Mouse (Mus musculus): ENCODE measurements around the gene Mgat5. TPM values are rescaled to one million over a fixed set of nuclear protein-coding genes. Genes with fewer than 3 reads are reported as not detected.

Gene Mgat5
- polyA plus RNA-seq, 1 experiment from 2014 or later, result 13.1 TPM

DNA sequence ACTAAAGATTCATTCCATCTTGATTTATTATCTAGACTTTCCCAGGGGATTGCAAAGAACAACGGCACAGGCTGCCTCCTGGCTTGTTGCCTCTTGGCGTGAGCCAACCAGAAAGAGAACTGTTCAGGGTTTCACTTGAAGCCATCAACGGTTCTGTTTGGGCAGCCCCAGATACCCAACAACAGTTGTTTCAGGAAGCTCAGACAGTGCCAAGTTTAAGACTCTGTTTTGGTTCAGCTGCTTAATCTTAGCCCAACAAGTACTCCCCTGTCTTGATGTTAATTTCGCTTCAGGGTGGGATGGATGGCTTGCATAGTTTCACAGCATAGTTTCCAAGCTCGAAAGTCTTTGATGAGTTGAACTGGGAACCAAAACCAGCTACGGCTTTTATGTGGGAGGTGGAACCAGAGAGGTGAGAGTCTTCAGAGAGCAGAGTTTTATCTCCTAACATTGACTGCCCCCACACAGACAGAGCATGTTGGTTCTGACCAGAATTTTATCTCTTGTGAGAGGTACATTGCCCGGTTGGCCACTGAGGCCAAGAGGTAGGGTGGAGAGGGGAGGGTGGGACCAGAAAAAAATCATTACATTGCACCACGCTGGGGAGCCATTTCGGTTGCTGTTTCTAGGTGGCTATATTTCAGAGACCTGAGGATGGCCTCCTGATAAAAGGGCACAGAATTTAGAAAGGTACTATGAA lies 144.0 kb downstream of the Mgat5 start:
- Histone ChIP-seq H3K4me1 (ENCODE audit: control insufficient read depth, insufficient read depth, low read depth, low read length) (no peaks in the 10 kb centered on the region; the same call in none of the 2 replicates), H3K4me3 (ENCODE audit: low read length) (no peak overlapping the region), H3K36me3 (ENCODE audit: control insufficient read depth, insufficient read depth, low read length) (no peaks in the 10 kb centered on the region), H3K4me2 (ENCODE audit: low read length) (no peak overlapping the region), H3K27ac (ENCODE audit: low read depth, low read length) (peak overlapping the region; percentile 26; the same call in 1 of the 2 replicates), H3K9ac (ENCODE audit: low read depth, low read length) (no peak overlapping the region), H3K27me3 (replicated peaks; ENCODE audit: control insufficient read depth, insufficient read depth, low read length) (no peaks in the 10 kb centered on the region), H3K9me3 (ENCODE audit: control insufficient read depth, low read length) (no peaks in the 10 kb centered on the region)
- ATAC-seq, result peak; percentile 82
- WGBS, result 65% methylated on average over 9 of the region's 9 CpGs

DNA sequence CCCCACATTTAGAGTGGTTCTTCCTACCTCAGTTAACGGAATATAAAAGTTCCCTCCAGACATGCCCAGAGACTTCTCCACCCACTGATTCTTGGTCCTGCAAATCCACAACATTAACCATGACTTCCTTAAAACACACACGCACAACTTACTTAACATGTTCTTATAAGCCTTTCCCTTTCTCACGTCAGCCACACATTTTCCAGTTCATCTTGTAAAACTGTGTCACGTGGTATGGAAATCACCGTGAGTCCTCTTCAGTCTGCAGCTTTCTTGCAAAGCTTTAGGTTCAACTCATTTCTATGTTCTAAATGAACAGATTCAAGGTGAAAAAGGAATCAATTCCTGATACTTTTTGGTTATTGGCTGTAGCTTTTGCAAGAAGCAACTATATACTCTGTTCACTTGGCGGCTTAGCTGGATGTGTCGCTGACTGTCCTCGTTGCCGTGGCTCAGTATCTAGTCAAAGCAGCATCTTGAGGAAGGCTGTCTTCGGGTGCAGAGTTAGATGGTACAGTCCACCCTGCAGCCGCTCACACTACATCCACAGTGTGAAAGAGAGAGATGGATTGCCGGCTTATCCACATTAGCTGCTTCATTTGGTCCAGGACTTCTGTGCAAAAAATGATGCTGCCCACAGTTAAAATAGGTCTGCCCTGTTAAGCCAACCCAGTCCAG lies 146.7 kb downstream of the Mgat5 start:
- no peak overlapping the region for H3K9ac ChIP-seq (ENCODE audit: low read depth, low read length)
- no peak overlapping the region for H3K27ac ChIP-seq (ENCODE audit: low read depth, low read length)
- no peak overlapping the region for H3K4me2 ChIP-seq (ENCODE audit: low read length)
- H3K4me1 ChIP-seq (ENCODE audit: control insufficient read depth, insufficient read depth, low read depth, low read length), result no peaks in the 10 kb centered on the region; the same call in none of the 2 replicates
- no peaks in the 10 kb centered on the region for H3K9me3 ChIP-seq (ENCODE audit: control insufficient read depth, low read length)
- WGBS, result 89% methylated on average over 12 of the region's 12 CpGs
- ATAC-seq, result no peak
- H3K27me3 ChIP-seq (replicated peaks; ENCODE audit: control insufficient read depth, insufficient read depth, low read length), result no peaks in the 10 kb centered on the region
- H3K36me3 ChIP-seq (ENCODE audit: control insufficient read depth, insufficient read depth, low read length), result no peaks in the 10 kb centered on the region
- H3K4me3 ChIP-seq (ENCODE audit: low read length), result no peak overlapping the region

DNA sequence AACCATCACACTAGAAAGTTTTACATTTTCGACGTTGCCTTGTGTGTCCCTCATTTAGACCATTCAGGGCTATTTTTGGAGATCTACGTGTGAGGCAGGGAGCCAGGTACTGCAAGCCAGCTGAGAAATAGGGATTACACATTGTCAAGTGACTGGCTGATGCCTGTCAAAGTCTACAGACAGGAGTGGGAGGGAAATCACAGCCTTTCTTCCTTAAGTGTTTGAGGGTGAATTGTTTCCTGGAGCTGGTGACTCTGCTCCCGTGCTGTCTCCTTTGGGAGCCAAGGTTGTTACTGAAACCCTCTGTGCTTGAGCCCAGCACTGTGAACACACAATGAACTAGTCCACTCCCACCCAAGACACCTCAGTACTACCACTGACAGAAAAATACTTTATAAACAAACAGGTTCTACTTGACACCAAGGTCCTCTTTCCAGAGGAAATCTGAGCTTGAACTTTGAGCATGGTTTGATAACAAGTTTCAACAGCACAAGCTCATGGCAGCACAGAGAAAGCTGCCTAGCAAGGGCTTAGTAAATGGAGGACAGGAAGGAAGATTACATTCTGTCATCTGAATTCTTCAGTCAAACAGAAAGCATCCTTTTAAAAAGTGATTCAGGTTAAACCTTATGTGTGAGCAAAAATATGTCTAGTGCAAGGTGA lies 147.4 kb downstream of the Mgat5 start:
- Histone ChIP-seq H3K4me3 (ENCODE audit: low read length) (no peak overlapping the region), H3K4me1 (ENCODE audit: control insufficient read depth, insufficient read depth, low read depth, low read length) (no peaks in the 10 kb centered on the region; the same call in none of the 2 replicates), H3K9ac (ENCODE audit: low read depth, low read length) (no peak overlapping the region), H3K27me3 (replicated peaks; ENCODE audit: control insufficient read depth, insufficient read depth, low read length) (no peaks in the 10 kb centered on the region), H3K36me3 (ENCODE audit: control insufficient read depth, insufficient read depth, low read length) (no peaks in the 10 kb centered on the region), H3K27ac (ENCODE audit: low read depth, low read length) (no peak overlapping the region), H3K9me3 (ENCODE audit: control insufficient read depth, low read length) (no peaks in the 10 kb centered on the region), H3K4me2 (ENCODE audit: low read length) (no peak overlapping the region)
- WGBS, result 81% methylated on average over 4 of the region's 4 CpGs
- ATAC-seq, result no peak

DNA sequence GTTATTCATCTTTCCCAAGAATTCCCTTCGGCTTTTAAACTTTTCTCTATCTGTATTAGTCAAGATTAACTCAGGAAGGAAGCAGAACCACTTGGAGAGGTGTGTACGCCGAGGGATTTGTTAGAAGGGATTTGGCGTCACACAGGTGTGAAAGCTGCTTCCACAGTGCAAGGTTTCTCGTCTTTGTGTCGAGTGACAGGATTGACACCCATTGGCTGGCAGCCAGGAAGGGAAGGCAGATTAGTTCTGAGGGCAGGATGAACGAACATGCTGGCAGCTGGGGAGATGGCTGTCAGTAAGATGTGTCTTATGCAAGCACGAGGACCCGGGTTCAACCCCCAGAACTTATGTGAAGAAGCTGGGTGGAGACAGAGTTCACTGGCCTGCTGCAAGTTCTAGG lies 148.6 kb downstream of the Mgat5 start:
- Histone ChIP-seq H3K4me3 (ENCODE audit: low read length) (no peak overlapping the region), H3K4me2 (ENCODE audit: low read length) (no peak overlapping the region), H3K9me3 (ENCODE audit: control insufficient read depth, low read length) (no peaks in the 10 kb centered on the region), H3K4me1 (ENCODE audit: control insufficient read depth, insufficient read depth, low read depth, low read length) (no peaks in the 10 kb centered on the region; the same call in 1 of the 2 replicates), H3K27me3 (replicated peaks; ENCODE audit: control insufficient read depth, insufficient read depth, low read length) (no peaks in the 10 kb centered on the region), H3K36me3 (ENCODE audit: control insufficient read depth, insufficient read depth, low read length) (no peaks in the 10 kb centered on the region), H3K27ac (ENCODE audit: low read depth, low read length) (no peak overlapping the region), H3K9ac (ENCODE audit: low read depth, low read length) (no peak overlapping the region)
- no peak for ATAC-seq
- WGBS, result 58% methylated on average over 9 of the region's 9 CpGs

DNA sequence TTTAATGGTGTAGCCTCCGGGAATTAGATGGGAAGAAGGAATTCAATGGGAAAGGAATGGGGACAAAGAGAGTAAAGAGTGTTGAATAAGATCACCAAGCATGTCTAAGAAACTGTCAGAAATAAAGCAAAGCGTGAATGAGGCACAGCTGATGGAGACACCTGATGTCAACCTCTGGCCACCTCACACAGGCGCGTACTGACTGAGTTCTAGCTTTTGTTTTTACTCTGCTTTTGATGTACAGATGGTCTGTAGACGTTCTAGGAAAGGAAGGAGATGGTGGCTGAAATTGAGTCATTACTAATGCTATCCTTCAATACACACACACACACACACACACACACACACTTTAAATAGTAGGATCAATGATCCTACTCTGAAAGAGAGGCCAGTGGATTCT lies 149.3 kb downstream of the Mgat5 start:
- H3K27ac ChIP-seq (ENCODE audit: low read depth, low read length), result no peak overlapping the region
- H3K9ac ChIP-seq (ENCODE audit: low read depth, low read length), result no peak overlapping the region
- H3K4me1 ChIP-seq (ENCODE audit: control insufficient read depth, insufficient read depth, low read depth, low read length), result no peaks in the 10 kb centered on the region
- H3K36me3 ChIP-seq (ENCODE audit: control insufficient read depth, insufficient read depth, low read length), result no peaks in the 10 kb centered on the region
- no peaks in the 10 kb centered on the region for H3K9me3 ChIP-seq (ENCODE audit: control insufficient read depth, low read length)
- H3K4me2 ChIP-seq (ENCODE audit: low read length), result no peak overlapping the region
- WGBS, result 78% methylated on average over 5 of the region's 5 CpGs
- H3K4me3 ChIP-seq (ENCODE audit: low read length), result no peak overlapping the region
- no peaks in the 10 kb centered on the region for H3K27me3 ChIP-seq (replicated peaks; ENCODE audit: control insufficient read depth, insufficient read depth, low read length)
- no peak for ATAC-seq

DNA sequence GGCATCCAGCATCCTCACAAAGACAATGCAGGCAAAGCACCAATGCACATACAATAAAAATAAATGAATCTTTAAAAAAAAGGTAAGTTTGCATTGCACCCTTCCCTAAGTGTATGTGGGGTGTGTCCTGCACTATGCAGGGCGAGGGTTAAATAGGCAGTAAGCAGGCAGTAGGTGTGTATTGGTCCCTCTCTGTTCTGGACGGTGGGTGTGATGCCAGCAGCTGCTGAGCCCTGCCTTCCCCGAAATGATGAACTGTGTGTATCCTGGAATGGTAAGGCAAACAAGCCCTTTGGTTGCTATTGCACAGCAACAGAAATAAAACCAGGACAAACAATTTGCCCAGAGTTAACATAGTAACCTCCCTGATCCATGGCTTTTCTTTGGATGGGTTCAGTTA lies 150.2 kb downstream of the Mgat5 start:
- Histone ChIP-seq H3K9me3 (ENCODE audit: control insufficient read depth, low read length) (no peaks in the 10 kb centered on the region), H3K27me3 (replicated peaks; ENCODE audit: control insufficient read depth, insufficient read depth, low read length) (no peaks in the 10 kb centered on the region), H3K4me2 (ENCODE audit: low read length) (no peak overlapping the region), H3K27ac (ENCODE audit: low read depth, low read length) (no peak overlapping the region), H3K4me1 (ENCODE audit: control insufficient read depth, insufficient read depth, low read depth, low read length) (peaks cover under 1% of the 10 kb centered on the region; the same call in 1 of the 2 replicates), H3K36me3 (ENCODE audit: control insufficient read depth, insufficient read depth, low read length) (no peaks in the 10 kb centered on the region), H3K4me3 (ENCODE audit: low read length) (no peak overlapping the region), H3K9ac (ENCODE audit: low read depth, low read length) (no peak overlapping the region)
- no peak for ATAC-seq
- 88% methylated on average over 3 of the region's 3 CpGs for WGBS

DNA sequence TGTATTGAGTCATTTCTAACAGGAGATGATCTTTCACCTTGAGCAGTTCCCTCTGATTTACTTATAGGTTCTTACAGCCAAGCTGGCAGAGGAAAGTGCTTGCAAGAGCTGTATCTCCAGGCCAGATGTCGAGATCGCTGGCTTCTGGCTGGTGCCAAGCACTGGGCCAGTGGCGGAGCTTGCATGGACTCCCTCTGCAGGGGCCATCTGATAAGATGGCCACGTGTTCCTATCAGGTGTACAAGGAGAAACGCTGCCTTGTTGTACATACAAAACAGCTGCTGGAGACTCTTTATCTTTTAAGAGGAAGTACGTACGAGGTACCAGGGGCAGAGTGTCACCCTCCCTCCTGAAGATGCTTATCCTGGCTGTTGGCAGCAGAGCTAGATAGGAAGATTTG lies 158.8 kb downstream of the Mgat5 start:
- Histone ChIP-seq H3K4me2 (ENCODE audit: low read length) (no peak overlapping the region), H3K27ac (ENCODE audit: low read depth, low read length) (no peak overlapping the region), H3K4me1 (ENCODE audit: control insufficient read depth, insufficient read depth, low read depth, low read length) (peaks cover 2% of the 10 kb centered on the region; the same call in 1 of the 2 replicates), H3K27me3 (replicated peaks; ENCODE audit: control insufficient read depth, insufficient read depth, low read length) (no peaks in the 10 kb centered on the region), H3K4me3 (ENCODE audit: low read length) (no peak overlapping the region), H3K36me3 (ENCODE audit: control insufficient read depth, insufficient read depth, low read length) (peaks cover 3% of the 10 kb centered on the region; the same call in 1 of the 2 replicates), H3K9me3 (ENCODE audit: control insufficient read depth, low read length) (no peaks in the 10 kb centered on the region), H3K9ac (ENCODE audit: low read depth, low read length) (no peak overlapping the region)
- 88% methylated on average over 7 of the region's 7 CpGs for WGBS
- no peak for ATAC-seq

DNA sequence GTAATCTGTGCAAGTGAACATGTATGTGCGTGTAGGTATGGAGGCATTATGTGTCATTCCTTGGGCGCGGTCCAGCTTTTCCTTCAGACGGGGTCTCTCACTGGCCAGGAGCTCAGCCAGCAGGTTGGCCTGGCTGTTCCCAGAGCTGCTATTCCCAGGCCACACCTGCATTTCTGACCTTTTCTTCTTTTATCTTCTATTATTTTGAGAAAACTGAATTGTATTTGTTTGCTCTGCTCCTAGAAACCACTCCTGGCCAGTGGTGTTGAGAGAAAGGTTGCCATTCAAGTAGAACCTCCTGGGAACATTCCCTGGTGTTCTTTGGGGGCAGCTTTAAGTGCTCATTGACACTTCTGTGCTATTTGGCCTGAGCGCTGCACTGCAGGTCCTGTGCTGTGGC lies 160.9 kb downstream of the Mgat5 start:
- peaks cover 3% of the 10 kb centered on the region; the same call in 1 of the 2 replicates for H3K36me3 ChIP-seq (ENCODE audit: control insufficient read depth, insufficient read depth, low read length)
- WGBS, result 89% methylated on average over 5 of the region's 5 CpGs
- H3K27me3 ChIP-seq (replicated peaks; ENCODE audit: control insufficient read depth, insufficient read depth, low read length), result no peaks in the 10 kb centered on the region
- no peak overlapping the region for H3K9ac ChIP-seq (ENCODE audit: low read depth, low read length)
- no peaks in the 10 kb centered on the region for H3K9me3 ChIP-seq (ENCODE audit: control insufficient read depth, low read length)
- H3K4me1 ChIP-seq (ENCODE audit: control insufficient read depth, insufficient read depth, low read depth, low read length), result no peaks in the 10 kb centered on the region
- H3K4me2 ChIP-seq (ENCODE audit: low read length), result no peak overlapping the region
- no peak for ATAC-seq
- H3K4me3 ChIP-seq (ENCODE audit: low read length), result no peak overlapping the region
- H3K27ac ChIP-seq (ENCODE audit: low read depth, low read length), result no peak overlapping the region

DNA sequence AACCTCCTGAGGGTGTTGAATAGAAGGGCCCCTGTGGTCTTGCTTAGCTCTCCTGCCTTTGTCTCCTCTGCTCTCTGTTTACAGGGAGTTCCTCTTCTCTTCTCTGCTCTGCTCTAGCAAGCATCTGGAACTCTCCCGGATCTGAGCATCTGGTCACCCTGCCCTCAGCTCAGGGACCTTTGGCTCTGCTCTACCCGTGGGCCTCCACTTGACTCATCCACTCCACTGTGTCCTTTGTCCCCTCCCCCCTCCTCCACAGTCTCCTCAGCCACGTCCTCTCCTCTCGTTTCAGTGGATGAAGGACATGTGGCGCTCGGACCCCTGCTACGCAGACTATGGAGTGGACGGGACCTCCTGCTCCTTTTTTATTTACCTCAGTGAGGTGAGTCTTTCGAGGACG lies 161.3 kb downstream of the Mgat5 start:
- Histone ChIP-seq H3K9ac (ENCODE audit: low read depth, low read length) (no peak overlapping the region), H3K4me1 (ENCODE audit: control insufficient read depth, insufficient read depth, low read depth, low read length) (no peaks in the 10 kb centered on the region), H3K27ac (ENCODE audit: low read depth, low read length) (no peak overlapping the region), H3K4me2 (ENCODE audit: low read length) (no peak overlapping the region), H3K9me3 (ENCODE audit: control insufficient read depth, low read length) (no peaks in the 10 kb centered on the region), H3K27me3 (replicated peaks; ENCODE audit: control insufficient read depth, insufficient read depth, low read length) (no peaks in the 10 kb centered on the region), H3K4me3 (ENCODE audit: low read length) (no peak overlapping the region), H3K36me3 (ENCODE audit: control insufficient read depth, insufficient read depth, low read length) (peaks cover 3% of the 10 kb centered on the region; the same call in 1 of the 2 replicates)
- 68% methylated on average over 10 of the region's 10 CpGs for WGBS
- ATAC-seq, result peak; percentile 12; the same call in 1 of the 2 replicates
